Mouse (Mus musculus) embryo, embryonic 10 days (tissue): ENCODE measurements around the gene Cdc42se2.

ENCODE experiments used
- DNase-seq: peaks from one replicate; pipeline ENCODE4 v3.0.0-alpha.2; 2015; ENCODE audit warnings: low spot score

The Cdc42se2 gene

DNA sequence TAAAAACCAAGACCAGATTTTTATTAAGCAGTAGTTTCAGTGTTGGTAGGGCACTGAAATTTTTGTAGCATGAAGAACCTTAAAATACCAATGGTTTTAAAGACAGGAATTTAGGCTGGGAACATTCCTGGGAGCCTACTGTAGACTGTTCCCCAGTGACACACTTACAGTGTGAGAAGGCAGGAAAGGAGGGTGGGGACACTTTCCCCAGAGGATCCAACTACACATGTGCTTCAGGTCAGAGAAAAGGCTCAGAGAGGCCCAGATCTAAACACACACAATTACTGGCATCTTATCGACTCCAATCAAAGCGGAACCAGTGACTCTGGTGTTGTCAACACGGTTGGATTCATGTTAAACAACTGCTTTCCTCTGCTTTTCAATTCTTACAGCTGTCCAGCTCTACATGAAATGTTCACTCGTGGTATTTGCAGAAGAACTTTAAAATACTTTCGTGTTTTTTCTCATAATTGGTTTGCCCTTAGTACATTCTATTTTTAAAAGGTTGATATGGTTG lies 32.3 kb downstream of the Cdc42se2 start:
- DNase-seq: no peak

DNA sequence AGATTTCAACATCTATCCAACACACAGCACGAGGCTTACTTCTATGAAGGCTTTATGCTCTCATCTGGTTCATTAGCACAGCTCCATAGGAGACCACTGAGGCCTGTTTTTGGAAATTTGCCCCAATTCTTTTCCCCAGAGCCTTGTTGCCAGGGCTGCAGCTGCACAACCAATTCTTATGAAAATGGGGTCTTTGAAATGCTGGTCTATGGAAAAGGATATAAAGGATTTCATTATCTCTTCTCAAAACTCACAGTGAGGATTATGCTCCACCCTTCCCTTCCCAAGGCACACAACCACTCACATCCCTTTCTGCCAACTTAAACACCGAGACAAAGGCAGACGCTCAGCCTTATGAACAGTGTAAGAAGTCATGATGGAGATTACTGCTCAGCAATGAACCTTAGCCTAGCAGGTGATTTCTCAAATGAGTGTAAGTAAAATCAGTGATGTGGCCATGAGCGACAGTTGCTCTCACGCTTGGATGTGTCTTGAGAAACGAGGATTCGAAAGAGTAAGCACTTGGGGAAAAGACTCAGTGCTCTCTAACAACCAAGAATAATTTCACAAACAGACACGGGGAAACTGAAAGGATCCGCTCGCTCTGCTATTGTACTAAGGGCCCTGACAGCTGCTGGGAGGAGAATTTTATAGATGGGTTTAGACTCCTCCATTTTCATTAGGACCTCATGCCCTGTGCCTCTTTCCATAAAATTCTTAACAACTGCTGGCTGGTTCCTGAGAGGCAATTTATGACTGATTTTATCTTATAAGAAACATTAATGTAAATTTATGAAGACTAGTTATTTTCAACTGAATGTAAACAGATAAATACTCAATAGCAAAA lies 33.0 kb downstream of the Cdc42se2 start:
- peak; percentile 64 for DNase-seq

DNA sequence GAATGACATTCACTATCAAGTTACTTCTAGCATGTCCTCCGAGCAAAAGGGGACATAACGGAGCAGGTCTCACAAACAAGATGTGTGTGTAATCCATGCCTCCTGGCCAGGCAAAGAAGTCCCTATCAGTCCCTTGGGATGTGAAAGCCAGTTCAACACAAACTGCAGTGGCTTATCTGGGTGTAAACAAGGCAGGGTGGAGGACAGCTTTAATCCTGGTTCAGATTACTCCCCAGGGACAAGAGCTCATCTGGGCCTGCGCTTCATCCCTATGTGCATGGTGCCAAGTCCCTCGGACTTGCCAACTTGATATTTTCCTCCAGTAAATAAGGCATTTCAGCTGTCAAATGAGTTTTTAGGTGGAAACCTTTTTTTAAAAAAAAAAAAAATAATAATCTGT lies 36.0 kb downstream of the Cdc42se2 start:
- no peak for DNase-seq

DNA sequence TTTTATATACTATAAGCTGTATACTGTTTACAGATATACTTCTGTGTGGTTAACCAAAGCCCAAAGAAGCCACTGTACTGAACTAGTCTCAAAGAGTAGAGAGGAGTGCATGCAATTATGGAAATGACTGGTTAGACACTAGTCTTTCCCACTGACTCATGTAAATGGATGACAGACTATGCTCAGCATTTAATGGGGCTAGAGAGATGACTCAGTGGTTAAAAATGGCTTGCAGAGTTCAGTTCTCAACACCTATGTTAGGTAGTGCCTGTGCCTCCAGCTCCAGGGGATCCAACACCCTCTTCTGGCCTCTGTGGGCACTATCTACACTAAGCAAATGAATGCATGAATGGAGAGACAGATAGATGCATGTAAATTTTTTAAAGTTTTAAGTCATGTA lies 38.6 kb downstream of the Cdc42se2 start:
- DNase-seq: no peak

DNA sequence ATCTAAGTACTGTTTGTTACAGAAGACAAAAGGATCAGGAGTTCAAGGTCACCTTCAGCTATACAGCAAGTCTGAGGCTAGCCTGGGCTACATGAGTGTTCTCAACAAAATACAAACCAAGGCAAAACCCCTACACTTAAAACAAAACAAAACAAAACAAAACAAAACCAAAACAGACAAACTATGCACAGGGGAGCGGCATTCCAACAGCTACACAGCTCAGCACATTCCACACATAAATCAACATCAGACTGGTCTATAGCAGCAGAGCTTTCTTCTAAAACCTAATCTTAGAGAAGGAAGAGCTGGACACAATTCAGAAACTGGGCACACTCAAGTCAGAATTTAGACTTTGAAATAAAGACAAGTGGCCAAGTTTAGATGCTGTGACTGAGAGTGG lies 43.2 kb downstream of the Cdc42se2 start:
- DNase-seq: no peak

DNA sequence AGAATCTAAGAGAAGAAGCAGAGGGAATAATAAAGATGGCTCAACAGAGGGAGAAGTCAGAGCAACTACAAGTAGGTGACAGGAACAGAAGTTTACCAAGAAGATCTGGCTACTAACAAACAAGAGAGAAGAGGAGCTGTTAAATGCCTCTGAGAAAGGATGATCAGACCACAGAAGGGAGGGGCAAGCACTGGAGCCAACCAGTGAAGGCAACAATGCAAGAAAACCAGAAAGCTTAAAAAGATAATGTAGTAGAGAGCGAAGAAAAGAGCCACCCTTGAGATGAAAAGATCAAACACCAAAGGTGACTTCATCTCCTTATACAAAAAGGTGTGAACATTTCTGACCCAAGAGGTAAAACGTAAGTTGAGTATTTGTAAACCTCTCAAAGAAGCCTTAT lies 46.1 kb downstream of the Cdc42se2 start:
- no peak for DNase-seq

DNA sequence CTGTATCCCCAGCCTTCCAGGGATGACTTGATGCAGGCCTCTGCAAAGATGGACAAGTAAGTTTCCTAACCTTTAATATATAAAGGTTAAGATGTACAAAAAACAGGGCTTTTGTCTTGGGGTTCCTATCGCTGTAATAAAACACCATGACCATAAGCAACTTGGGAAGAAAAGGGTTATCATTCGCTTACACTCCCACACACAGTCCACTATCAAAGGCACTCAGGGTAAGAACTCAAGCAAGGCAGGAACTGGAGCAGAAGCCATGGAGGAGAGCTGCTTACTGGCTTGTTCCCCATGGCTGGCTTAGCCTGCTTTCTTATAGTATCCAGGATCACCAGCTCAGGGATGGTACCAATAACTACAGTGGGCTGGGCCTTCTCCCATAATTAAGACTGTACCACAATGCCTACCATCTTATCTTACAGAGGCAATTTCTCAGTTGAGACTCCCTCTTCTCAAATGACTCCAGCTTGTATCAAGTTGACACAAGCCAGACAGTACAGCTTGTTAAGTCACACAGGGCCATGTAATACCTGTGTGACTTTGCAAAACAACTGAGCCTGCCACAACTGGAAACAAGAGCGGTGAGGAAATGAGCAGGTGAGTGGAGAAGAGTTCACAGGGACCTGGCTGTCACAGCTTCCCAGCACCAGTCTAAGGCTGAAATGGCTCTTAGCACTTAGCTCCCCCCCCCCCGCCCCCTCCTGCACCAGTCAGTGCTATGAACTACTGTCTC lies 48.3 kb downstream of the Cdc42se2 start:
- no peak for DNase-seq

DNA sequence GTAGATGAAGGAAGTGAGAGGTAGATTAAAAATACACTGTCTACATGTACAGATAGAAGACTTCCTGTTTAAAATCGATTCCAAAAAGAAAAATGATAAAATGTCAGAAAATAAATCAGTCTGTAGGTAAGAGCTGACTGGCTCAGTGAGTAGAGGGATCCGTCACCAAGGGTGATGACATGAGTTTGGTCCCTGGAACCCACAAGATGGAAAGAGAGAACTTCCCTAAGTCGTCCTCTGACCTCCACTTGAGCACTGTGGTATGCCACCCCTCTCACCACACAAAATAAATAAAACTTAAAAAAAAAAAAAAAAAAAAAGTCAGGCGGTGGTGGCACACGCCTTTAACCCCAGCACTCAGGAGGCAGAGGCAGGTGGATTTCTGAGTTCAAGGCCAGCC lies 50.6 kb downstream of the Cdc42se2 start:
- DNase-seq: no peak

DNA sequence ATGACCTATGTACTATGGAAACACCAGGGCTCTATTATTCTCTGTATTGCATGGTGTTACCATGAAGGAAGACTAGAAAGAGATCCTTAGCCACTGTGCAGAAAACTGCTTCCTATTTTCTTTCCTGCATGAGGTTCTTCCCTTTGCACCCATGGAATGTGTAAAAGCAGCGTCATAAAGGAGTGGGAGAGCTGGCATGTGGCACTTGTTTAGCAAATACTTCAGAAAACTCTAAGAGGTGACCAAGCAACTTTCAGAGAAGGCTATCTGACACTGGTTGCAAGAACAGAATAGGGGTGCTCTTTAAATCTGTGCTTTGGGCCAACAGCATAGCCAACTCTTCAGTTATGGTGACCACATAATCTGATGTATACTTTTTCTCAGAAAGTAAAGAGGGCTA lies 52.4 kb downstream of the Cdc42se2 start:
- no peak for DNase-seq

DNA sequence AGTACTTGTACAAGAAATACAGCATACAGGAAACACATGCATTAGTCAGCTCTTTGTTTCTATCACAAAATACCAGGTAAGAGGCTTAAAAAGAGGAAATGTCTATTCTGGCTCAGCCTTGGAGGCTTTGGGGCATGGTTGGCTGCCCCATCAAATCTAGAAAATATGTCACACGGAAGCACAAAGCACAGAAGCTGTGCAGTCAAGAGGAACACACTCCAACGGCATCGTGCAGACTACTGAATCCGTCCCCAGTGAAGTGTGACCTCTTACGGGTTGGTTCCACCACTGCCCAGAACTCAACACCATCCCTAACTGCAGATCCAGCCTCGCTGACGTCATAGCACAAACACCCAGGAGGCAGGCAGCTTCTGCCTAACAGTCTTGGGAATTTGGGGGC lies 53.9 kb downstream of the Cdc42se2 start:
- DNase-seq: no peak

DNA sequence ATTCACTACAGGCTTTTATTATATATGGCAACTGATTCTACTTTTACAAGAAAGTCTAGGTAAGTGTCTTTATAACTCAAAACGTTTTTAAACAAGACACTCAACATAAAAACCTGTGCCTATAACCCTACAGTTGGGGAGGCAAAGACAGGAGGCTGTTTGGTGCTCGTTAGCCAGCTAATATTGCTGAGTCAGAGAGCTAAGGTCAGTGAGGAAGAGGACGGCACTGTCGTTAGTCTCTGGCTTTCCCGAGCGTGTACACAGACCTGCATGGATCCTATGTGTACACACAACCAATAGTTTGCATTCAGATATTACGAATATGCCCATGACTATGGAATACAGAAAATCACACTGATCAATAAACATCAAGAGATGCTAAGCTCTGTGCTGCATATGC lies 56.1 kb downstream of the Cdc42se2 start:
- no peak for DNase-seq

DNA sequence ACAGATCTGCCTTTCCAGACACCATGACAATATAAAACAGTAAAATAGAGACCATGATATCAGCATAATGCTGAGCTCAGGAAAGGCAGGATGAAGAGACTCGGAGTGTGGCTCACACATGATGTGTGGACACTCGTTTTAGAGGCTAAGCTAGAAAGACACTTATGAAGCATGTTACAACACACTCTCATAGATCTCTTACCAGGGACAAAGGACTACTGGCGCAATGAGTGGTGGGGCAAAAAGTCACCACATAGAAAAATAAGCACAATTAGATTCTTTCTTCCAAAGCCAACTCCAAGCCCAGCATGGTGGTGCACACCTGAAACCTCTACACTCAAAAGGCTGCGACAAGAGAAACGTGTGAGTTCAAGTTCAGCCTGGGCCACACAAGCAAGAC lies 56.5 kb downstream of the Cdc42se2 start:
- no peak for DNase-seq

DNA sequence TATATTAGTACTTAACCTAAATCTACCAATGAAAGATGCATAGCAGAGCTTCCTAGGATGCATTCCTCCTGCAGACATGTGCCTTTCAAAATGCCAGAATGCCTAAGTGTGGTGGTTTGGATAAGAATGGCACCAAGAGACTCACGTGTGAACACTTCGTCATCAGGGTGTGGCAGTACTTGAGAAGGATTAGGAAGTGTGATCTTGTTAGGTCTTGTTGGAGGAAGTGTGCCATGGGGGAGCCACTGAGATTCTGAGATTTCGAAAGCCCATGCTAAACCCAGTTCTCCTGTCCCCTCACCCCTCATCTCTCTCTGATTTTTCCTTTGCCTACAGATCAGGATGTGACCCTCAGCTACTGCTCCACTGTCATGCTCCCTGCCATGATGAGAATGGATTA lies 58.2 kb downstream of the Cdc42se2 start:
- no peak for DNase-seq

DNA sequence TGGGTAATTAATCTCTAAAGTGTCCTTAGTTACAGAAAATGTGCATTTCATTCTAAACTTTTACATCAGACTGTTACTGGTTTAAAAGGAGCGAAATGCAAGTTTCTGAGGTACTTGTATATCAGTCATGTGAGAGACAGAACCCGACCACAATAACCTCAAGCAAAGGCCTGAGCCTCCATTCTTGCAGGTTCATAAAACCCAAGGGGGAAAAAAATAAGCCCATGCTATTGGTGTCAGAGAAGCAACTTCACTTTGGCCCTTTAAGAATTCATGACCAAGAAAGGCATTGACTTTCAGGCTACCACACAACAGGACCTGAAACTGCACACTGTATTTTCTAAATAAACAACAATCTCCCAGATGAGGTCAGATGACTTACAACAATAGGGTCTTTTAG lies 59.1 kb downstream of the Cdc42se2 start:
- DNase-seq: no peak

DNA sequence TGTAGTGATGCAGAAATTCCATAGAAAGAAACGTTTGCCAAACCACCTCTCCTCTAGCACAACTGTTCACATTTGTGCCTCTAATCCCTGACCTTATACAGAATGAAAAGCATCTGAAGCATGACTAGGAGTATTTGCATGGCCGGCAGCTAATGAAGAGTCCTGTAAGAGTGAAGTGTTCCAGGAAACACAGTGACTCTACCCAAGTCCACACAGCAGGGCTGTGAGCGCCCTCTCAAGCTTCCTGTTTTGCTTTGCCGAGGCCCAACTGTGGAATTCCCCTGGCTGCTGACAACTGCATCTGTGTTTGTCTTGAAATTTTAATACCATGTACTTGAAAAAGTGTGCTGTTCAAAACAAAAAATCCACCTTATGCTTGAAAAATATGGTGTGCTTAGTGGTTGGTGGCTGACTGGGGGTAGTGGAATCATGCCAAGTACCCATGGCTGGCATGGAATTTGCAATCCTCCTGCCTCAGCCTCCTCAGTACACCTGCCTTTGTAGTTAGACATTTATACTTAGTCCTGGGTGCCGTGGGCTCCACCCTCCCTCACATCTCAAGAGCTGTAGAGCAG lies 60.1 kb downstream of the Cdc42se2 start:
- DNase-seq: no peak

DNA sequence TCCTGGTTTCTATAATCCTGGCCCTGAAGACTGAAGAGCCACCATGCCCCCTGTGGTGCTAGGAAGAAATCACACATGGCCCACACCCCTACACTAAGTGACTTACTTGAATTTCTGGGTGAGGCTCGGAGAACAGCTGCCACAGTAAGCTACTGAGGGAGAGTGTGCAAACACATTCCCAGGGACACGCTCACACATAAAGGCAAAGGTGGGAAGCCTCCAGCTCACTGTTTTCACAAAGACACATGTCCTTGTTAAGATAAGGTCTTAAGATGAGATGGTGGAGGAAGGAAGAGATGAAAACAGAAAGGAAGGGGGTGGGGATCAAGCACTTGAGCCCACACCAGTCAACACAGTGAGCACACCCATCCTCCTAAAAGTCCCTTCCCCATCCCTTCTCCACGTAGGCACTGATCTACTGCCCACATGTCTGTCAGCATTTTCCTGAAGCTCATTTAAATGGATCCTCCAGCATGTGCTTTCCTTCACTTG lies 60.9 kb downstream of the Cdc42se2 start:
- DNase-seq: no peak

DNA sequence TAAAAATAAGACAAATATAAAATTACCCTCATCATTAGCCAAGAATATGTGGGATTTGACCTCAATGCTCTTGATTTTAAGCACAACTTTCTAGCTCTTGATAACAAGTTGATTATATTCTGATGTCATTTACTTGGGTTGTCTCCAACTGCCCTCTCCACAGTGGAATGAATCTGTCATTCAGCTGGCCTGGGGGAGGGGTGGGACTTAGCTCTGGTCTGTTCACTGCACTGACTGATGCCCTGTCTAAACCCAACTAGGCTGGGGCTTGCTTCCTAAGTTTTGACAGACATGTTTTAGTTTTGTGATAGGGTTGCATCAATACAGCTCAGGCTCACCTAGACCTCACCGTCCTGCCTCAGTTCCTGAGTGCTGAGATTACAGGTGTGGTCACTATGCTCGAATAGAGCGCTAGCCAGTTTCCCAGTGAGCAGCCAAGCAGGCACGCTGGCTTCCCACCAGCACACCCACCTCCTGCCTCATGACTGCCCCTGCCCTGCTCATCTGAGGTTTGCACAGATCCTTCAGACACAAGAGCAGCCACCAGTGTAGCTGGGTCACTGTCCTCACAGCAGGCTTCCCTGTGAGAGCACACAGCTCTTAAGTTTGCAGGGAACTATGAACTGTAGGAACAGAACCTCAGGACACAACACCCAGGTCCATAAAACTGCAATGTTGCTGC lies 63.0 kb downstream of the Cdc42se2 start:
- no peak for DNase-seq

DNA sequence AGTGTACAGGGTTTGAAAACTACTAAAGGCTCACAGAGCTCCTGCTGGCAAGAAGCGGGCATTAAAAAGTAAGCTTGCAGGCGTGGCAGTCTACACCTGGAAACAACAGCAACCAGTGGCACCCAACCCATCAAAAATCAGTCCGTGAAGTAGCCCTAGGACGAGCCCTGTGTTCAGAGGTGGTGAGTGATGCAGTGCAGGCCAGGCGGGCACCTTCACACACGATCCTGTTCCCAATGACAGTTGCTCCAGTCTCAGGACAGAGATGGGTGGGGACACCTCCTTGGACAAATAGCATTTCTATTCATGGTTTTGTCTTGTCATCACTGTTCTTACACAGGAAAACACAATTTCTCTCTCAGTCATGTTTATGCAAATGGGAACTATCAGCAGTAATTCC lies 65.4 kb downstream of the Cdc42se2 start:
- no peak for DNase-seq

DNA sequence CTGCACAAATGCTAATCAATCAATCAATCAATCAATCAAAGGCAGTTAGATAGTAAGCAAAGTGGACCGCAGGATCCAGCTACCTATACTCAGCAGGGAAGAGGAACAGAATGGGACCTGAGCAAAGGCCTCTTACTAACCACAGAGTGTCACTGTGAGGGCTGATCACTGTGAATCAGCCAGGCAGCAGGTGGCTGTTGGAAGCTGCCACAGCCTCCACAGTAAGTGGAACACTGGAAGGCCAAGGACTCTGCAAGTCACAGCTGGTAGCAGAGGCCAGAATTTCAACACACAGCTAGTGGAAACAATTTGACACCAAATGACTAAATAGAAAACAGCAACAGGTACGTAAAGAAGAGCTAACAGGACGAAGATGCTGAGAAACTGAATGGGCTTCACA lies 68.9 kb downstream of the Cdc42se2 start:
- no peak for DNase-seq

DNA sequence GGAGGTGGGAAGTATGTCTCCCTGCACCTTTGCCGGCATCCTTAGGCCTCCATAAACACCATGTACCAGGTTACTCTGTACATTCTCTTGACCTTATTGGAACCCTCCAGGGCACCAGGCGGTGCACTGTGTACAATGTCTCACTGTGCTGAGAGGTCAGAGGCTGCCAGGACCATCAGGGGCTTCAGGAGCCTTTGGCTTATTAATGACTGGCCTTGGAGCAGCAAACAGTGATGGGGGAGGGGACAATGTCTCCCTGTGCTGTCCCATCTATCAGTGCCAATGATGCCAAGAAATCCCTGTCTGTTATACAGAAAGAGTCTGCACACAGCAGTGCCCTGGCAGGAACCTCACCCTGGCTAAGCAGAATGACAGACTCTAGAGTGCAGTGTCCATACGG lies 69.6 kb downstream of the Cdc42se2 start:
- no peak for DNase-seq

DNA sequence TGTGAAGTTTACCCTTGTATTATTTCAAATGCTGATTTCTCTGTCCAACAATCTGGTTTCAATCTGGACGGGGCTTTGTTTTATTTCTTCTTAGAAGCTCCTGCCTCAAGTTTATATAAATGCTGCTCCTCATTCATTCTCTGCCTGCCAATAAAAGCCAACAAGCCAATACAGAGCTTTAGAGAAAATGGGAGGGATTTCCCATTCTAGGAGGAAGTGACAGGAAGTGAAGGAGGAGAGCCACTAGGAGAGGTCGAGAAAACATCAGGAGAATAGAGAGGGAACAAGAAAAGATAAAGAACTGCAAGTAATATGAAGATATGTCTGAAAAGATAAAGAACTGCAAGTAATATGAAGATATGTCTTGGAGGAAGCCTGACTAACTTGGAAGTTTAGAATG lies 74.6 kb downstream of the Cdc42se2 start:
- no peak for DNase-seq
